Mouse (Mus musculus) limb, embryonic 13.5 days (tissue): ENCODE results near the gene Crybg2. TPM values are rescaled to one million over a fixed set of nuclear protein-coding genes. Genes with fewer than 3 reads are reported as not detected.

Experiments used
- ATAC-seq: fragments of 200-750 bp; cut with Nextera tagmentation; 2 replicates; pipeline ENCODE4 v1.8.0; 2017; ENCODE audit warnings: low read depth, moderate number of reproducible peaks, moderate TSS enrichment; ENCODE audit not compliant: low FRiP score
- H3K27ac ChIP-seq: fragments of 300-500 bp; sonication (generic); 2 replicates; pipeline ENCODE4 v1.5.1; 2015; ENCODE audit warnings: inconsistent platforms, mild to moderate bottlenecking, moderate library complexity
- H3K27me3 ChIP-seq: fragments of 300-500 bp; sonication (generic); 2 replicates; pipeline ENCODE4 v1.6.1; 2015; ENCODE audit warnings: mild to moderate bottlenecking, inconsistent platforms
- H3K36me3 ChIP-seq: fragments of 300-500 bp; sonication (generic); 2 replicates; pipeline ENCODE4 v1.6.1; 2015; ENCODE audit warnings: inconsistent platforms, mild to moderate bottlenecking, moderate library complexity
- H3K4me1 ChIP-seq: fragments of 300-500 bp; sonication (generic); 2 replicates; pipeline ENCODE4 v1.6.1; 2015; ENCODE audit warnings: inconsistent platforms
- H3K4me2 ChIP-seq: fragments of 300-500 bp; sonication (generic); replicated peaks from 2 replicates; pipeline ENCODE4 v1.6.1; 2015; ENCODE audit warnings: inconsistent platforms, mild to moderate bottlenecking, moderate library complexity
- H3K4me3 ChIP-seq: fragments of 300-500 bp; sonication (generic); 2 replicates; pipeline ENCODE4 v1.5.1; 2015; ENCODE audit warnings: moderate library complexity, mild to moderate bottlenecking, inconsistent platforms
- H3K9ac ChIP-seq: fragments of 300-500 bp; sonication (generic); 2 replicates; pipeline ENCODE4 v1.6.1; 2015; ENCODE audit warnings: mild to moderate bottlenecking, inconsistent platforms
- H3K9me3 ChIP-seq: fragments of 300-500 bp; sonication (generic); 2 replicates; pipeline ENCODE4 v1.6.1; 2016; ENCODE audit warnings: inconsistent platforms
- WGBS: fragments of 180-500 bp; shearing (Covaris S2); methylation state at CpG from one replicate; pipeline ENCODE4 v1.1.7; 2015; 5-methylcytosine and 5-hydroxymethylcytosine counted together
- polyA plus RNA-seq: library from polyadenylated mRNA; unstranded; fragments of >200 nt; fragmentation: Nextera tagmentation; extraction: Ambion mirVana; gene quantifications from 2 replicates; pipeline ENCODE4 v1.2.1, GENCODE M21; 2015

Gene Crybg2
- polyA plus RNA-seq, 1 experiment from 2014 or later = 4.9 TPM

GRCm38 (mm10) chr4:134101979-134102741 lies 41.5 kb downstream of the Crybg2 start, which contains the start of gene Ubxn11:
Gene Ubxn11, plus strand, starts transcription at chr4:134102570.
- Histone ChIP-seq H3K27ac (no peak within 1 kb of the TSS), H3K9me3 (no peaks in the 10 kb centered on the region), H3K9ac (peak within 1 kb of the TSS; percentile 75), H3K36me3 (no peaks in the 10 kb centered on the region), H3K27me3 (no peaks in the 10 kb centered on the region), H3K4me2 (peak within 1 kb of the TSS; percentile 67), H3K4me3 (peak within 1 kb of the TSS; percentile 76), H3K4me1 (peaks cover 5% of the 10 kb centered on the region; the same call in 1 of the 2 replicates)
- WGBS = 18% methylated on average over 34 of the region's 34 CpGs
- peak; percentile 96 for ATAC-seq

GRCm38 (mm10) chr4:134102742-134103119 lies 42.1 kb downstream of the Crybg2 start:
- peak overlapping the region; percentile 76 for H3K4me3 ChIP-seq
- ATAC-seq = peak; percentile 67
- no peaks in the 10 kb centered on the region for H3K9me3 ChIP-seq
- peak overlapping the region; percentile 75 for H3K9ac ChIP-seq
- H3K27me3 ChIP-seq = no peaks in the 10 kb centered on the region
- H3K36me3 ChIP-seq = no peaks in the 10 kb centered on the region
- 5% methylated on average over 21 of the region's 21 CpGs for WGBS
- H3K4me2 ChIP-seq = peak overlapping the region; percentile 67
- peaks cover 5% of the 10 kb centered on the region; the same call in 1 of the 2 replicates for H3K4me1 ChIP-seq
- no peak overlapping the region for H3K27ac ChIP-seq

GRCm38 (mm10) chr4:134106105-134106504 lies 45.5 kb downstream of the Crybg2 start:
- Histone ChIP-seq H3K4me2 (no peak overlapping the region), H3K36me3 (no peaks in the 10 kb centered on the region), H3K9me3 (no peaks in the 10 kb centered on the region), H3K27ac (no peak overlapping the region), H3K4me3 (no peak overlapping the region), H3K4me1 (peaks cover 5% of the 10 kb centered on the region; the same call in 1 of the 2 replicates), H3K9ac (no peak overlapping the region), H3K27me3 (no peaks in the 10 kb centered on the region; the same call in 1 of the 2 replicates)
- ATAC-seq = no peak
- 76% methylated on average over 7 of the region's 7 CpGs for WGBS

GRCm38 (mm10) chr4:134107730-134108129 lies 47.1 kb downstream of the Crybg2 start:
- Histone ChIP-seq H3K9me3 (no peaks in the 10 kb centered on the region), H3K27me3 (no peaks in the 10 kb centered on the region; the same call in 1 of the 2 replicates), H3K27ac (no peak overlapping the region), H3K4me1 (peaks cover 5% of the 10 kb centered on the region; the same call in 1 of the 2 replicates), H3K36me3 (no peaks in the 10 kb centered on the region), H3K4me2 (no peak overlapping the region), H3K4me3 (no peak overlapping the region), H3K9ac (no peak overlapping the region)
- WGBS = 79% methylated on average over 7 of the region's 7 CpGs
- ATAC-seq = no peak

- WGBS = 19% methylated on average over 5 of the region's 5 CpGs
- Histone ChIP-seq H3K36me3 (no peaks in the 10 kb centered on the region), H3K9me3 (no peaks in the 10 kb centered on the region), H3K27me3 (no peaks in the 10 kb centered on the region; the same call in 1 of the 2 replicates), H3K4me2 (no peak overlapping the region), H3K4me1 (peaks cover 1% of the 10 kb centered on the region; the same call in 1 of the 2 replicates), H3K4me3 (no peak overlapping the region), H3K9ac (no peak overlapping the region), H3K27ac (no peak overlapping the region)
- no peak for ATAC-seq
Measured at GRCm38 (mm10) chr4:134108196-134108595, 47.6 kb downstream of the Crybg2 start.

GRCm38 (mm10) chr4:134110653-134111052 lies 50.0 kb downstream of the Crybg2 start:
- no peak overlapping the region for H3K4me3 ChIP-seq
- H3K9me3 ChIP-seq = no peaks in the 10 kb centered on the region
- H3K27ac ChIP-seq = no peak overlapping the region
- H3K36me3 ChIP-seq = no peaks in the 10 kb centered on the region
- ATAC-seq = no peak
- peaks cover 8% of the 10 kb centered on the region; the same call in 1 of the 2 replicates for H3K4me1 ChIP-seq
- WGBS = 52% methylated on average over 3 of the region's 3 CpGs
- H3K9ac ChIP-seq = 0 out of 2 replicates have a peak overlapping the region, but pooled peaks have one; percentile 4
- no peak overlapping the region for H3K4me2 ChIP-seq
- H3K27me3 ChIP-seq = no peaks in the 10 kb centered on the region; the same call in 1 of the 2 replicates

- H3K36me3 ChIP-seq = no peaks in the 10 kb centered on the region
- H3K4me1 ChIP-seq = peaks cover 8% of the 10 kb centered on the region; the same call in 1 of the 2 replicates
- H3K4me2 ChIP-seq = no peak overlapping the region
- no peak overlapping the region for H3K27ac ChIP-seq
- WGBS = 78% methylated on average over 6 of the region's 6 CpGs
- H3K9me3 ChIP-seq = no peaks in the 10 kb centered on the region
- no peaks in the 10 kb centered on the region; the same call in 1 of the 2 replicates for H3K27me3 ChIP-seq
- no peak for ATAC-seq
- no peak overlapping the region for H3K9ac ChIP-seq
- no peak overlapping the region for H3K4me3 ChIP-seq
Measured at GRCm38 (mm10) chr4:134112403-134112802, 51.8 kb downstream of the Crybg2 start.

- H3K4me1 ChIP-seq = peaks cover 11% of the 10 kb centered on the region
- H3K4me2 ChIP-seq = no peak overlapping the region
- no peaks in the 10 kb centered on the region for H3K36me3 ChIP-seq
- no peaks in the 10 kb centered on the region for H3K9me3 ChIP-seq
- H3K4me3 ChIP-seq = no peak overlapping the region
- H3K9ac ChIP-seq = 0 out of 2 replicates have a peak overlapping the region, but pooled peaks have one; percentile 40
- no peaks in the 10 kb centered on the region for H3K27me3 ChIP-seq
- WGBS = 47% methylated on average over 10 of the region's 10 CpGs
- no peak for ATAC-seq
- H3K27ac ChIP-seq = no peak overlapping the region
Measured at GRCm38 (mm10) chr4:134113356-134113994, 52.9 kb downstream of the Crybg2 start.

GRCm38 (mm10) chr4:134114038-134114437 lies 53.4 kb downstream of the Crybg2 start:
- no peak overlapping the region for H3K4me2 ChIP-seq
- no peak overlapping the region for H3K9ac ChIP-seq
- no peaks in the 10 kb centered on the region for H3K36me3 ChIP-seq
- H3K4me1 ChIP-seq = peaks cover 11% of the 10 kb centered on the region
- no peaks in the 10 kb centered on the region for H3K27me3 ChIP-seq
- ATAC-seq = no peak
- no peak overlapping the region for H3K4me3 ChIP-seq
- no peaks in the 10 kb centered on the region for H3K9me3 ChIP-seq
- no peak overlapping the region for H3K27ac ChIP-seq
- WGBS = 85% methylated on average over 4 of the region's 4 CpGs

GRCm38 (mm10) chr4:134115215-134116144 lies 54.9 kb downstream of the Crybg2 start:
- H3K9me3 ChIP-seq = no peaks in the 10 kb centered on the region
- peaks cover 11% of the 10 kb centered on the region for H3K4me1 ChIP-seq
- no peak overlapping the region for H3K9ac ChIP-seq
- no peaks in the 10 kb centered on the region for H3K36me3 ChIP-seq
- H3K4me2 ChIP-seq = no peak overlapping the region
- H3K27ac ChIP-seq = no peak overlapping the region
- ATAC-seq = no peak
- WGBS = 81% methylated on average over 16 of the region's 16 CpGs
- H3K4me3 ChIP-seq = no peak overlapping the region
- H3K27me3 ChIP-seq = no peaks in the 10 kb centered on the region

- no peaks in the 10 kb centered on the region for H3K9me3 ChIP-seq
- H3K27ac ChIP-seq = no peak overlapping the region
- H3K4me3 ChIP-seq = no peak overlapping the region
- no peaks in the 10 kb centered on the region for H3K27me3 ChIP-seq
- WGBS = 96% methylated on average over 2 of the region's 2 CpGs
- H3K36me3 ChIP-seq = no peaks in the 10 kb centered on the region
- no peak overlapping the region for H3K4me2 ChIP-seq
- no peak for ATAC-seq
- no peak overlapping the region for H3K9ac ChIP-seq
- H3K4me1 ChIP-seq = peaks cover 11% of the 10 kb centered on the region
Measured at GRCm38 (mm10) chr4:134116501-134116900, 55.9 kb downstream of the Crybg2 start.
